Mouse (Mus musculus) heart, embryonic 16.5 days (tissue): Measurements from ENCODE around the gene Wdr31. TPM values are rescaled to one million over a fixed set of nuclear protein-coding genes. Genes with fewer than 3 reads are reported as not detected.

ENCODE experiments used
- ATAC-seq: fragments of 200-750 bp; cut with Nextera tagmentation; replicated peaks from 2 replicates; pipeline ENCODE4 v1.8.0; 2017; ENCODE audit warnings: moderate number of reproducible peaks; ENCODE audit not compliant: insufficient read depth, low FRiP score; ENCODE audit errors: extremely low read depth
- H3K27ac ChIP-seq: fragments of 300-500 bp; sonication (generic); 2 replicates; pipeline ENCODE4 v1.5.1; 2014; ENCODE audit warnings: mild to moderate bottlenecking, low read length, control low read depth, moderate library complexity
- H3K27me3 ChIP-seq: fragments of 300-500 bp; sonication (generic); 2 replicates; pipeline ENCODE4 v1.6.1; 2014; ENCODE audit warnings: low read length, mixed read lengths; ENCODE audit not compliant: control insufficient read depth, insufficient read depth
- H3K36me3 ChIP-seq: fragments of 300-500 bp; sonication (generic); 2 replicates; pipeline ENCODE4 v1.6.1; 2014; ENCODE audit not compliant: control insufficient read depth, insufficient read depth
- H3K4me1 ChIP-seq: fragments of 300-500 bp; sonication (generic); 2 replicates; pipeline ENCODE4 v1.6.1; 2014; ENCODE audit warnings: low read length, mixed read lengths; ENCODE audit not compliant: control insufficient read depth, insufficient read depth
- H3K4me2 ChIP-seq: fragments of 300-500 bp; sonication (generic); 2 replicates; pipeline ENCODE4 v1.6.1; 2014; ENCODE audit warnings: low read depth, mild to moderate bottlenecking, control low read depth, low read length
- H3K4me3 ChIP-seq: fragments of 300-500 bp; sonication (generic); 2 replicates; pipeline ENCODE4 v1.5.1; 2014; ENCODE audit warnings: mild to moderate bottlenecking, control low read depth, low read length
- H3K9ac ChIP-seq: fragments of 300-500 bp; sonication (generic); 2 replicates; pipeline ENCODE4 v1.6.1; 2014; ENCODE audit warnings: low read length, control low read depth
- H3K9me3 ChIP-seq: fragments of 300-500 bp; sonication (generic); replicated peaks from 2 replicates; pipeline ENCODE4 v1.6.1; 2016; ENCODE audit warnings: low read length; ENCODE audit not compliant: control insufficient read depth
- WGBS: fragments of 180-500 bp; shearing (Covaris S2); extraction: QIAGEN DNeasy Blood & Tissue Kit; methylation state at CpG from one replicate; pipeline ENCODE4 v1.1.7; 2014; 5-methylcytosine and 5-hydroxymethylcytosine counted together
- polyA plus RNA-seq: library from polyadenylated mRNA; unstranded; fragments of >200 nt; fragmentation: Nextera tagmentation; extraction: Ambion mirVana; gene quantifications from 2 replicates; pipeline ENCODE4 v1.2.1, GENCODE M21; 2015

Gene Wdr31
- polyA plus RNA-seq, 1 experiment from 2014 or later, result 3.1 TPM

- H3K9ac ChIP-seq, result no peak overlapping the region
- no peaks in the 10 kb centered on the region for H3K9me3 ChIP-seq
- no peak for ATAC-seq
- H3K4me3 ChIP-seq, result no peak overlapping the region
- H3K4me2 ChIP-seq, result no peak overlapping the region
- H3K27me3 ChIP-seq, result no peaks in the 10 kb centered on the region
- H3K36me3 ChIP-seq, result peaks cover 89% of the 10 kb centered on the region
- H3K4me1 ChIP-seq, result no peaks in the 10 kb centered on the region
- H3K27ac ChIP-seq, result no peak overlapping the region
- WGBS, result 92% methylated on average over 6 of the region's 6 CpGs
These were observed 51.6 kb downstream of the Wdr31 start for GRCm38 (mm10) chr4:62419091-62419490.

- H3K36me3 ChIP-seq, result peaks cover 83% of the 10 kb centered on the region
- no peak overlapping the region for H3K4me3 ChIP-seq
- no peaks in the 10 kb centered on the region for H3K9me3 ChIP-seq
- no peak overlapping the region for H3K27ac ChIP-seq
- H3K4me2 ChIP-seq, result no peak overlapping the region
- ATAC-seq, result no peak
- no peaks in the 10 kb centered on the region for H3K4me1 ChIP-seq
- no peaks in the 10 kb centered on the region for H3K27me3 ChIP-seq
- WGBS, result 93% methylated on average over 8 of the region's 8 CpGs
- H3K9ac ChIP-seq, result no peak overlapping the region
These were observed 52.2 kb downstream of the Wdr31 start for GRCm38 (mm10) chr4:62418448-62418847.

- no peak overlapping the region for H3K4me3 ChIP-seq
- WGBS, result 87% methylated on average over 10 of the region's 10 CpGs
- no peak overlapping the region for H3K27ac ChIP-seq
- H3K36me3 ChIP-seq, result peaks cover 36% of the 10 kb centered on the region
- peaks cover 16% of the 10 kb centered on the region for H3K4me1 ChIP-seq
- no peaks in the 10 kb centered on the region for H3K9me3 ChIP-seq
- no peaks in the 10 kb centered on the region for H3K27me3 ChIP-seq
- H3K4me2 ChIP-seq, result no peak overlapping the region
- H3K9ac ChIP-seq, result no peak overlapping the region
- no peak for ATAC-seq
These were observed 59.1 kb downstream of the Wdr31 start for GRCm38 (mm10) chr4:62411606-62412005.

- Histone ChIP-seq H3K36me3 (peaks cover 25% of the 10 kb centered on the region), H3K4me2 (peak overlapping the region; percentile 61), H3K9me3 (no peaks in the 10 kb centered on the region), H3K27ac (no peak overlapping the region), H3K27me3 (no peaks in the 10 kb centered on the region), H3K4me3 (peak overlapping the region; percentile 88; the same call in 1 of the 2 replicates), H3K9ac (0 out of 2 replicates have a peak overlapping the region, but pooled peaks have one; percentile 15), H3K4me1 (peaks cover 20% of the 10 kb centered on the region)
- no peak for ATAC-seq
- WGBS, result 83% methylated on average over 2 of the region's 2 CpGs
These were observed 60.4 kb downstream of the Wdr31 start for GRCm38 (mm10) chr4:62410325-62410724.

- Histone ChIP-seq H3K36me3 (peaks cover 17% of the 10 kb centered on the region), H3K4me1 (peaks cover 20% of the 10 kb centered on the region), H3K9me3 (no peaks in the 10 kb centered on the region), H3K9ac (peak overlapping the region; percentile 95), H3K27ac (peak overlapping the region; percentile 93), H3K4me2 (peak overlapping the region; percentile 61), H3K27me3 (no peaks in the 10 kb centered on the region), H3K4me3 (peak overlapping the region; percentile 88)
- no peak for ATAC-seq
- 31% methylated on average over 6 of the region's 6 CpGs for WGBS
These were observed 61.1 kb downstream of the Wdr31 start for GRCm38 (mm10) chr4:62409615-62410014.

- H3K4me2 ChIP-seq, result peak within 1 kb of the TSS; percentile 61
- WGBS, result under 1% methylated on average over 39 of the region's 39 CpGs
These were observed 62.0 kb downstream of the Wdr31 start, which contains the start of the genes Cdc26 and Prpf4 for GRCm38 (mm10) chr4:62408601-62409282. Cdc26 (minus strand) TSS chr4:62408642. Prpf4 (plus strand) TSS chr4:62408797.

GRCm38 (mm10) chr4:62407730-62408582, 62.7 kb downstream of the Wdr31 start:
- peak overlapping the region; percentile 90 for H3K27ac ChIP-seq
- H3K4me3 ChIP-seq, result peak overlapping the region; percentile 88
- under 1% methylated on average over 35 of the region's 35 CpGs for WGBS
- H3K4me2 ChIP-seq, result peak overlapping the region; percentile 60
- H3K36me3 ChIP-seq, result peaks cover 13% of the 10 kb centered on the region
- ATAC-seq, result peak; percentile 28
- H3K27me3 ChIP-seq, result no peaks in the 10 kb centered on the region
- no peaks in the 10 kb centered on the region for H3K9me3 ChIP-seq
- peak overlapping the region; percentile 91 for H3K9ac ChIP-seq
- H3K4me1 ChIP-seq, result peaks cover 20% of the 10 kb centered on the region

More at GRCm38 (mm10) chr4:62408601-62409282, 62.0 kb downstream of the Wdr31 start, which contains the start of the genes Cdc26 and Prpf4:
- H3K9ac ChIP-seq, result peak within 1 kb of the TSS; percentile 95
- peaks cover 20% of the 10 kb centered on the region for H3K4me1 ChIP-seq
- peak within 1 kb of the TSS; percentile 93 for H3K27ac ChIP-seq
- H3K4me3 ChIP-seq, result peak within 1 kb of the TSS; percentile 88
- H3K27me3 ChIP-seq, result no peaks in the 10 kb centered on the region
- H3K9me3 ChIP-seq, result no peaks in the 10 kb centered on the region
- peak; percentile 100 for ATAC-seq
- H3K36me3 ChIP-seq, result peaks cover 14% of the 10 kb centered on the region

- WGBS, result 83% methylated on average over 4 of the region's 4 CpGs
- no peak overlapping the region for H3K9ac ChIP-seq
- no peak overlapping the region for H3K27ac ChIP-seq
- no peaks in the 10 kb centered on the region for H3K9me3 ChIP-seq
- ATAC-seq, result no peak
- no peaks in the 10 kb centered on the region for H3K27me3 ChIP-seq
- no peak overlapping the region for H3K4me3 ChIP-seq
- H3K4me2 ChIP-seq, result no peak overlapping the region
- H3K36me3 ChIP-seq, result peaks cover 16% of the 10 kb centered on the region
- peaks cover 20% of the 10 kb centered on the region for H3K4me1 ChIP-seq
These were observed 64.6 kb downstream of the Wdr31 start for GRCm38 (mm10) chr4:62406133-62406532.

- H3K4me2 ChIP-seq, result no peak overlapping the region
- no peak overlapping the region for H3K27ac ChIP-seq
- H3K27me3 ChIP-seq, result no peaks in the 10 kb centered on the region
- no peak overlapping the region for H3K4me3 ChIP-seq
- 74% methylated on average over 3 of the region's 3 CpGs for WGBS
- peaks cover 65% of the 10 kb centered on the region for H3K36me3 ChIP-seq
- no peaks in the 10 kb centered on the region for H3K9me3 ChIP-seq
- ATAC-seq, result no peak
- no peaks in the 10 kb centered on the region for H3K4me1 ChIP-seq
- no peak overlapping the region for H3K9ac ChIP-seq
These were observed 71.7 kb downstream of the Wdr31 start for GRCm38 (mm10) chr4:62398956-62399355.
